Mouse (Mus musculus): ENCODE data around the gene Mrpl53. TPM values are rescaled to one million over a fixed set of nuclear protein-coding genes. Genes with fewer than 3 reads are reported as not detected.
A peak's percentile ranks its signal among the peaks of the same experiment; 100 is the strongest.

Mrpl53 gene
- polyA plus RNA-seq, 2 experiments: 56.6 to 87.4 TPM

DNA sequence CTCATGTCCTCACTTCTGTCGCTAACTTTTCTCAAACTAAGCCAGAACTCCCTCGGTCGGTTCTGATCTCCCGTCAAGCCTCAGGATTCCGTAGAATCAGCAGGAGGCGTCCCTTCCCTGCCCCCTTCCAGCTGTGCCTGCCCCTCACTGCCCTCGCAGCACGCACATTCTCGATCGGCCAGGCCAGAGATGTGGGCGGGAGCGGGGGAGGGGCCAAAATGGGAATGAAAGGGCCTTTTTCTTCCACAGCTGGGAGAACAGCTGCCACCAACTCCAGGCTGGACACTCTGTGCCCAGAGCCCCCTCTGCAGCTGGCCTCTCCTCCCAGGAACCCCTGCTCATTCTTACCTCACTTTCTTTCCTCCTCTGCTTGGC is 28.7 kb downstream of the Mrpl53 start:
- ATAC-seq (ENCODE audit: insufficient read depth) (peak; percentile 66), DNase-seq (ENCODE audit: low read depth in 3 of 3, low spot score in 3 of 3) (peak in 1 of 3 experiments; percentile 29)
- Histone ChIP-seq H3K4me1 (replicated peaks; ENCODE audit: control insufficient read depth in 2 of 2, insufficient read depth in 2 of 2, low read length in 1 of 2) (peaks cover 4 to 8% of the 10 kb centered on the region in 2 experiments; a peak in 3 of 4 replicates), H3K27ac (peak overlapping the region; percentile 41), H3K4me3 (ENCODE audit: insufficient read depth in 1 of 2, low read depth in 2 of 2, low read length in 2 of 2) (peak overlapping the region; percentile 53 to 55), H3K9ac (replicated peaks) (peak overlapping the region; percentile 50), H3K36me3 (replicated peaks; ENCODE audit: control insufficient read depth, insufficient read depth, low read depth) (no peaks in the 10 kb centered on the region), H3K27me3 (ENCODE audit: control insufficient read depth, insufficient read depth, low read length) (peaks cover 31% of the 10 kb centered on the region), H3K4me2 (ENCODE audit: low read depth) (peak overlapping the region; percentile 66), H3K9me3 (ENCODE audit: control insufficient read depth, low read length) (no peaks in the 10 kb centered on the region)
- under 1% methylated on average over 12 of the region's 12 CpGs for WGBS (ENCODE audit: insufficient replicate concordance)
- TF ChIP-seq EP300 (IDR thresholded peaks at IDR 0.05; ENCODE audit: low read depth) (no peak), CTCF (IDR thresholded peaks at IDR 0.05; ENCODE audit: low read depth) (no peak)

DNA sequence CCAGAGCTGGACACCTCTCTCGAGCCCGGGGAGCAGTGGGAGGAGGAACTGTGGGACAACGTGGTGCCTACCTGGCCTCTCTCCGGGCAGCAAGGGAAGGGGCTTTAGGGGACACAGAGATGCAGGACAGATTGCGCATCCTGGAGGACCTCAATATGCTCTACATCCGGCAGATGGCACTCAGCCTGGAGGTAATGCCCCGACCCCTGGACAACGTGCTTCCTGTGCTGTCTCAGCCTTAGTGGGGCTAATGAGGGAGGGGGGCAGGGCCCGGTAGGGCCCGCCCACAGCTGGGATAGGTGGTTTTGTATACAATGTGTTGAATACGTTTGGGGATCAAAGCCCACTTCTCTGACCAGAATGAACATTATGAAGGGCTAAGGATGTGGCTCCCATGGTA is 29.2 kb downstream of the Mrpl53 start:
- peak; percentile 23; the same call in 1 of the 2 replicates for TF ChIP-seq CTCF (IDR thresholded peaks at IDR 0.05; ENCODE audit: low read depth)
- TF ChIP-seq EP300 (IDR thresholded peaks at IDR 0.05; ENCODE audit: low read depth): no peak
- no peak for DNase-seq (ENCODE audit: low read depth in 3 of 3, low spot score in 3 of 3)
- peaks cover 4 to 8% of the 10 kb centered on the region in 2 experiments; a peak in 3 of 4 replicates for H3K4me1 ChIP-seq (replicated peaks; ENCODE audit: control insufficient read depth in 2 of 2, insufficient read depth in 2 of 2, low read length in 1 of 2)
- peak overlapping the region; percentile 66 for H3K4me2 ChIP-seq (ENCODE audit: low read depth)
- H3K4me3 ChIP-seq (ENCODE audit: insufficient read depth in 1 of 2, low read depth in 2 of 2, low read length in 2 of 2): peak overlapping the region; percentile 29 to 55
- no peaks in the 10 kb centered on the region for H3K36me3 ChIP-seq (replicated peaks; ENCODE audit: control insufficient read depth, insufficient read depth, low read depth)
- ATAC-seq (ENCODE audit: insufficient read depth): peak; percentile 40
- WGBS (ENCODE audit: insufficient replicate concordance): 6% methylated on average over 11 of the region's 11 CpGs
- no peaks in the 10 kb centered on the region for H3K9me3 ChIP-seq (ENCODE audit: control insufficient read depth, low read length)
- H3K9ac ChIP-seq (replicated peaks): no peak overlapping the region
- H3K27me3 ChIP-seq (ENCODE audit: control insufficient read depth, insufficient read depth, low read length): peaks cover 36% of the 10 kb centered on the region
- H3K27ac ChIP-seq: peak overlapping the region; percentile 24; the same call in 1 of the 2 replicates

DNA sequence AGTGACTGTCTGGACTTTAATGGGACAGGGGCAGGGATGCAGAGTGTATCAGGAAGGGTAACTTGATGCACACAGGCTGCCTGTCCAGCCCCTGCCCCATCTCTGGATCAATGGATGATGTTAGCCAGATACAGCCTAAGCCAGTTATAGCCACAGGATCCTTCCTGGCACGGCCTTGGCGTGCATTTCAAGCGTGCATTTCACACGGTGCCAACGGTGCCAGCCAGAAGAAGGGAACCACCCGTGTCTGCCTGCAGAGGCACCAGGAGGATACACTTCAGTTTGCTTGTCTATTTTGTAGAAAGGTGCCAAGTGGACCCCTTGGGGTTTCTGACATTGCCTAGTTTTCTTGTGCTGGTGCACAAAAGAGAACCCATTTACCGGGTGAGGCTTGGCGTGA is 31.2 kb downstream of the Mrpl53 start:
- Histone ChIP-seq H3K9ac (replicated peaks) (no peak overlapping the region), H3K27ac (no peak overlapping the region), H3K36me3 (replicated peaks; ENCODE audit: control insufficient read depth, insufficient read depth, low read depth) (no peaks in the 10 kb centered on the region), H3K4me1 (replicated peaks; ENCODE audit: control insufficient read depth in 2 of 2, insufficient read depth in 2 of 2, low read length in 1 of 2) (peaks cover 4 to 8% of the 10 kb centered on the region in 2 experiments; a peak in 3 of 4 replicates), H3K4me3 (ENCODE audit: insufficient read depth in 1 of 2, low read depth in 2 of 2, low read length in 2 of 2) (no peak overlapping the region), H3K9me3 (ENCODE audit: control insufficient read depth, low read length) (no peaks in the 10 kb centered on the region), H3K4me2 (ENCODE audit: low read depth) (no peak overlapping the region), H3K27me3 (ENCODE audit: control insufficient read depth, insufficient read depth, low read length) (peaks cover 33% of the 10 kb centered on the region)
- WGBS (ENCODE audit: insufficient replicate concordance): 83% methylated on average over 8 of the region's 8 CpGs
- DNase-seq (ENCODE audit: low read depth in 3 of 3, low spot score in 3 of 3) (no peak), ATAC-seq (ENCODE audit: insufficient read depth) (no peak)
- TF ChIP-seq EP300 (IDR thresholded peaks at IDR 0.05; ENCODE audit: low read depth) (no peak), CTCF (IDR thresholded peaks at IDR 0.05; ENCODE audit: low read depth) (no peak)

DNA sequence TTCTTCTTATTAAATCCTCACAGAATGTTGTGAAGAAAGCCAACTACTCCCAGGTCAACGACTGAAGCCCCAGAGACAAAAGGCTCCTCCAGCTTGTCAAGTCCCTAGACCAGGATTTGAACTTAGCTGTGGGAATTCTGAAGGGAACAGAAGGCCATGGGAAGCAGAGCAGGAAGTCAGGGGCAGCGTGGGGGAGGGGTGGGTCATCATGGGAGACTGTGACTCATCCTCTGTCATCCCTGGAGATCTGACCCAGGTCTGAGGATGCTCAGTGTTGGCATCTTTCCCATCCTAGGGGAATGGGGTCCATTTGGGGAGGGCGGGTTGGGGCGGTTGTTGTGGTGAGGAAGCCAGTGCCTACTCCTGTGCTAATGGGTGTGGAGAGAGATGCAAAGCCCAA is 32.8 kb downstream of the Mrpl53 start:
- WGBS (ENCODE audit: insufficient replicate concordance): 41% methylated on average over 4 of the region's 4 CpGs
- DNase-seq (ENCODE audit: low read depth in 3 of 3, low spot score in 3 of 3) (no peak), ATAC-seq (ENCODE audit: insufficient read depth) (no peak)
- Histone ChIP-seq H3K27me3 (ENCODE audit: control insufficient read depth, insufficient read depth, low read length) (peaks cover 19% of the 10 kb centered on the region), H3K36me3 (replicated peaks; ENCODE audit: control insufficient read depth, insufficient read depth, low read depth) (no peaks in the 10 kb centered on the region), H3K4me1 (replicated peaks; ENCODE audit: control insufficient read depth in 2 of 2, insufficient read depth in 2 of 2, low read length in 1 of 2) (peaks cover 4 to 5% of the 10 kb centered on the region in 2 experiments; a peak in 3 of 4 replicates), H3K9me3 (ENCODE audit: control insufficient read depth, low read length) (no peaks in the 10 kb centered on the region), H3K4me3 (ENCODE audit: insufficient read depth in 1 of 2, low read depth in 2 of 2, low read length in 2 of 2) (no peak overlapping the region), H3K9ac (replicated peaks) (no peak overlapping the region), H3K4me2 (ENCODE audit: low read depth) (no peak overlapping the region), H3K27ac (no peak overlapping the region)
- no peak for TF ChIP-seq EP300 (IDR thresholded peaks at IDR 0.05; ENCODE audit: low read depth)
- no peak for TF ChIP-seq CTCF (IDR thresholded peaks at IDR 0.05; ENCODE audit: low read depth)

DNA sequence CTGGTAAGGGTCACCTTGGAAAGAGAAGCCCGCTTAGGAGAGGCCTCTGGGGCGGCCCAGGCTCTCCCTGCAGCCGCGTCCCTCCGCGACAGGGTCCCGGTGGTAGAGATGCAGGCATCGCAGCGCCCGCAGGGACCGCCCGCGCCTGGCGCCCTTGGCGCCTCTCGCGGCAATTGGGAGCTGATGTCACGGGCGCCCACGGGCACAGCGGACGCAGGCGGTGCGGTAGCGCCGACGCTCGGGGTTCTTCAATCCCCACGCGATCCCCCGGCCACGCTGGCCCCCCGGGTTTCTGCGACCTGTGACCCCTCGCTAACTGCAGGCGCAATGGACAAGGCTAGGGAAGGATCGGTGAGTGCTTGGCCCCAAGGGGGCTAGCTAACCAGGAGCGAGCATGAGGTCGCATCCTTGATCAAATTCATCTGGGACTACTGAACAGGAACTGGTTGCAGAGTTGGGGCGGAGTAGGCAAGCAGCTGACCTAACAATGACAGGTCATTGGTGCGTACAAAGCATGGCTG is 33.4 kb downstream of the Mrpl53 start:
- no peaks in the 10 kb centered on the region for H3K36me3 ChIP-seq (replicated peaks; ENCODE audit: control insufficient read depth, insufficient read depth, low read depth)
- no peak for ATAC-seq (ENCODE audit: insufficient read depth)
- peak overlapping the region; percentile 41 for H3K4me2 ChIP-seq (ENCODE audit: low read depth)
- no peaks in the 10 kb centered on the region for H3K9me3 ChIP-seq (ENCODE audit: control insufficient read depth, low read length)
- 7% methylated on average over 41 of the region's 41 CpGs for WGBS (ENCODE audit: insufficient replicate concordance)
- no peak for TF ChIP-seq CTCF (IDR thresholded peaks at IDR 0.05; ENCODE audit: low read depth)
- no peak for TF ChIP-seq EP300 (IDR thresholded peaks at IDR 0.05; ENCODE audit: low read depth)
- no peak for DNase-seq (ENCODE audit: low read depth in 3 of 3, low spot score in 3 of 3)
- no peak overlapping the region for H3K27ac ChIP-seq
- H3K9ac ChIP-seq (replicated peaks): no peak overlapping the region
- H3K4me3 ChIP-seq (ENCODE audit: insufficient read depth in 1 of 2, low read depth in 2 of 2, low read length in 2 of 2): no peak overlapping the region
- peaks cover 13% of the 10 kb centered on the region for H3K27me3 ChIP-seq (ENCODE audit: control insufficient read depth, insufficient read depth, low read length)
- peaks cover 4 to 5% of the 10 kb centered on the region in 2 experiments; a peak in 3 of 4 replicates for H3K4me1 ChIP-seq (replicated peaks; ENCODE audit: control insufficient read depth in 2 of 2, insufficient read depth in 2 of 2, low read length in 1 of 2)

Measured in liver, embryonic 14.5 days (tissue).